Mouse (Mus musculus): ENCODE results near the gene Sept9.
A peak's percentile ranks its signal among the peaks of the same experiment; 100 is the strongest.

Gene Sept9

GRCm38 (mm10) chr11:117175472-117175871 lies 24.0 kb upstream of the Sept9 start:
- DNase-seq (ENCODE audit: low read depth, low spot score), result no peak

GRCm38 (mm10) chr11:117176304-117176703 lies 23.2 kb upstream of the Sept9 start:
- DNase-seq (ENCODE audit: low read depth, low spot score), result peak; percentile 70

- no peak for DNase-seq (ENCODE audit: low read depth, low spot score)
Measured at GRCm38 (mm10) chr11:117176900-117177299, 22.6 kb upstream of the Sept9 start.

GRCm38 (mm10) chr11:117177303-117177979 lies 22.0 kb upstream of the Sept9 start:
- peak; percentile 88 for DNase-seq (ENCODE audit: low read depth, low spot score)

- peak; percentile 45 for DNase-seq (ENCODE audit: low read depth, low spot score)
Measured at GRCm38 (mm10) chr11:117179902-117180301, 19.6 kb upstream of the Sept9 start.

- DNase-seq (ENCODE audit: low read depth, low spot score), result no peak
Measured at GRCm38 (mm10) chr11:117182808-117183207, 16.7 kb upstream of the Sept9 start.

GRCm38 (mm10) chr11:117183299-117183698 lies 16.2 kb upstream of the Sept9 start:
- no peak for DNase-seq (ENCODE audit: low read depth, low spot score)

GRCm38 (mm10) chr11:117183841-117184240 lies 15.6 kb upstream of the Sept9 start:
- no peak for DNase-seq (ENCODE audit: low read depth, low spot score)

GRCm38 (mm10) chr11:117185076-117185933 lies 14.2 kb upstream of the Sept9 start:
- no peak for DNase-seq (ENCODE audit: low read depth, low spot score)

GRCm38 (mm10) chr11:117191524-117191923 lies 7.9 kb upstream of the Sept9 start:
- DNase-seq (ENCODE audit: low read depth, low spot score), result no peak

GRCm38 (mm10) chr11:117194475-117194937 lies 5.0 kb upstream of the Sept9 start:
- no peak for DNase-seq (ENCODE audit: low read depth, low spot score)

- DNase-seq (ENCODE audit: low read depth, low spot score), result no peak
Measured at GRCm38 (mm10) chr11:117195616-117196015, 3.8 kb upstream of the Sept9 start.

- DNase-seq (ENCODE audit: low read depth, low spot score), result no peak
Measured at GRCm38 (mm10) chr11:117196681-117197080, 2.8 kb upstream of the Sept9 start.

GRCm38 (mm10) chr11:117198122-117198521 lies 1.3 kb upstream of the Sept9 start:
- DNase-seq (ENCODE audit: low read depth, low spot score), result no peak

- no peak for DNase-seq (ENCODE audit: low read depth, low spot score)
Measured at GRCm38 (mm10) chr11:117201846-117202245, 2.4 kb downstream of the Sept9 start.

GRCm38 (mm10) chr11:117204606-117205005 lies 5.1 kb downstream of the Sept9 start:
- DNase-seq (ENCODE audit: low read depth, low spot score), result no peak

- no peak for DNase-seq (ENCODE audit: low read depth, low spot score)
Measured at GRCm38 (mm10) chr11:117205042-117205441, 5.6 kb downstream of the Sept9 start.

- DNase-seq (ENCODE audit: low read depth, low spot score), result no peak
Measured at GRCm38 (mm10) chr11:117205447-117205846, 6.0 kb downstream of the Sept9 start.

- DNase-seq (ENCODE audit: low read depth, low spot score), result no peak
Measured at GRCm38 (mm10) chr11:117207436-117207835, 8.0 kb downstream of the Sept9 start.

GRCm38 (mm10) chr11:117208151-117208673 lies 8.8 kb downstream of the Sept9 start:
- no peak for DNase-seq (ENCODE audit: low read depth, low spot score)

GRCm38 (mm10) chr11:117216713-117217112 lies 17.3 kb downstream of the Sept9 start:
- no peak for DNase-seq (ENCODE audit: low read depth, low spot score)

- no peak for DNase-seq (ENCODE audit: low read depth, low spot score)
Measured at GRCm38 (mm10) chr11:117218070-117218469, 18.6 kb downstream of the Sept9 start.
